Mouse (Mus musculus): Measurements from ENCODE around the gene Slc37a2.
"Not testable (repeated sequence)": the region's sequence is repeated elsewhere in the genome, so short reads cannot be mapped to it uniquely, and the experiment has no call there.

Gene Slc37a2

GRCm38 (mm10) chr9:37255149-37255888 is at the start of gene Slc37a2:
Gene Slc37a2, minus strand, starts transcription at chr9:37255738.
- DNase-seq: peak; percentile 61

- no peak for DNase-seq
These were observed 46.2 kb upstream of the Slc37a2 start for GRCm38 (mm10) chr9:37301720-37302119.

DNA sequence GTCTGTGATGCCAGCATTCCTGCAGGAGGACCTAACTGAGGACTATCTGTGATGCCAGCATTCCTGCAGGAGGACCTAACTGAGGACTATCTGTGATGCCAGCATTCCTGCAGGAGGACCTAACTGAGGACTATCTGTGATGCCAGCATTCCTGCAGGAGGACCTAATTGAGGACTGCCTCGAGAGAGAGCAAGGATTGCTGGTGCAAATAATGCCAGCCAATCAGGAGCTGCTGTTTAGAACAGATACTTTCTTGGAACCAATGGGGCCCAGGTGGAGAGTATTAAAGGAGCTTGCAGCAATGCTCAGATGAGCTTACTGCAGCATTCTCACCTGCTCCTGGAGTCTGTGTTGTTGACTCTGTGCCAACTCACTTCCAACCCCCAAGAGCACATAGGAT is 45.0 kb upstream of the Slc37a2 start:
- not testable (repeated sequence) for DNase-seq

DNA sequence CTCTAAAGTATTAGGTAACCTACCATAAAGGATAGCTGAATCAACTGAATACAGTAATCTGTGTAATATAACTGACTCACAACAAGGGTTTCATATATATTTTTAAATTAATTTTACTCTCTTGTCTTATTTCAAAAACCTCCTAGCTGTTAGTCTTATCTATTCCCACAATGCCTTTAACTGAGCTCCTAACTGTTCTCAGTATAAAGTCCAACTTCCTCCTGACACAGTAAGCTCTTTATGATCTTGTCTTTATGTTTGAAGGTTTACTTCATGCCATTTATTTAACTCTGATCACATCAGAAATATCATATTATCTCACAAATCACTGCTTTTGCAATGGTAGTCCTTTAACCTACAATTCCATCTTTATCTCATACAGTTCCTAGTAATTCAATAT is 40.0 kb upstream of the Slc37a2 start:
- no peak for DNase-seq

DNA sequence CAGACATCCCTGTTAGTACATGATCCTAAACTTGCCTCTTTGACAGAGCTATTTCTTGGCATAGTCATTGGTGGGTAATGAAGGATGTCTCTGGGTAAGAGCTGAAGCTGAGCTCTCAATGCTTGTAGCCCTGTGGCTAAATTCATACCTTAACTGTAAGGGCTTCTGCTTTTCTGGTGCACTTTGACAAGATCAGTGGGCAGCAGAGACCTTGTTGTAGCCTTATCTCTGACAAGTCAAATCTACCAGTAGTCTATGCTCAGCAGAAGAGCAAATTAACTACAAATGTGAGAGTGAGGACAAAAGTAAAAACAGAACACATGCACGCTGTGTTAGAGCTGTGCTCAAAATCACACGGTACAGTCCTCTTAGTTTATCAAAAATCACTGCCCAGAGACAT is 11.1 kb upstream of the Slc37a2 start:
- no peak for DNase-seq

- DNase-seq: peak; percentile 70
These were observed 319 bp upstream of the Slc37a2 start for GRCm38 (mm10) chr9:37255889-37256225.

DNA sequence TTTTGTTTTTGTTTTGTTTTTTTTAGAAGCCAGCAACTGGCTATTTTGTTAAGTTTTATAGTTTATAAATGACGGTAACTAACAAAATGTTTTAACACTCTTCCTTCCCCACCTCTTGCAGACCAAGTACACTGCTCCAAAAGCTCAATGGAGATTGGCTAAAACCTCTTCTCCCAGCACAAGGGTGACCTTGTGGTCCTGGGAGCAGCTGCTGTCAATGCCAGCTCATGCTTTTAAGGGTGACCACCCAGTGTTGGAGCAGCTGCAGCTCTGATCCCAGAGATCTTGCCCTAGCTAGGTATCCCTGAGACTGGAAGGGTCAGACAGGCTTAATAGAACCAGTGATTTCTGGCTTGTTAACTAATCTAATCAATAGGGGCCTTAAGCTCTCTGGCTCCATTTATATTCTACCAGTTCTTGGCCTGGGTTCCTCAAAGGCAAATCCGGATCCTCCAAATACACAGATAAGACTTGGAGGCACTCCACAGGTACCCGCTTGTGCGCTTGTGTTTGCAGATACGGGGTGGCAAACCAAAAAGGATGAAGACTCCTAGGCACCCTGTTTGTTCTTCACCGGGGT is 917 bp downstream of the Slc37a2 start:
- DNase-seq: no peak

- no peak for DNase-seq
These were observed 4.9 kb downstream of the Slc37a2 start for GRCm38 (mm10) chr9:37250631-37251030.

- no peak for DNase-seq
These were observed 5.6 kb downstream of the Slc37a2 start for GRCm38 (mm10) chr9:37249976-37250375.

DNA sequence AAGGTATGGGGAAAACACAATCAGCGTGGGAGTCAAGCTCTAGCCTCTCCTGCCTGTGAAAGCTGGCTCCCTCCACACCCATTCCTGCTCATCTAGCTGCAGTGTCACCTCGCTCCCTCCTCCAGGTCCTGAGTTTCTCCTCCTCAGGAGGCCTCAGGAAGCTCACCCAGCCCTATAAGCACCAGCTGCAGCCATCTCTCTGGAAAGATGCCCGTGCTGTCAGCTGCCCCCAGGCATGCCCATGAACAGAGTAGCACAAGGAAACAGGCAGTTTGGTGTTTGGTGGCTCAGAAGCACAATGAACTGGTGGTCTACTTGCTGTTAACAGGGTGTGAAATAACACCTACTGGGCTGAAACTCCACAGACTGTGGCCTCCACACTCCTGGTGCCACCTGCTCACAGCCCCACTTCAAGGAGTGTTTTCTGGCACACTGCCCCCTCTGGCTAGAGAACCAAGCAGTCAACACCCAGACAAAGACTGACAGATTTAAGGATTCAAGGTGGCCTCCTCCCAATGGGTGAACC is 7.1 kb downstream of the Slc37a2 start:
- no peak for DNase-seq

GRCm38 (mm10) chr9:37247429-37247828 is 8.1 kb downstream of the Slc37a2 start:
- DNase-seq: peak; percentile 34

DNA sequence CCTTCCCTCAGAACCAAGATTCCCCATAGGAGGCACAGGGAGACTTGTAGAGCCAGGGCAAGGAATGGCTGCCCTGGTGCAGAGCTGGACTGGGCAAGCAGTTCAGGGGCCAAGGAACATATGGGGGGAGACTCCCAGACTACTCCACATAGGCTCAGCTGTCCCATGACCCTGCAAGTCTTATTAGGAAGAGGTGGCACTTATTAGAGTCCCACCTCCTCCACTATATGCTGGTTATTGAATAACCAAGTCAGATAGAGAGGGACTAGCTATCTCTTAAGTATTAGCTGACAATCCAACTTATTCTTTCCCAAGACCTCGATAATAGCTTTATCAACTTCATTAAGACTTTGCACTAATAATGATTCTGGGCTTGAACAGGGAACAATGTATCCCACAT is 9.7 kb downstream of the Slc37a2 start:
- DNase-seq: no peak

GRCm38 (mm10) chr9:37245404-37245803 is 10.1 kb downstream of the Slc37a2 start:
- DNase-seq: no peak

DNA sequence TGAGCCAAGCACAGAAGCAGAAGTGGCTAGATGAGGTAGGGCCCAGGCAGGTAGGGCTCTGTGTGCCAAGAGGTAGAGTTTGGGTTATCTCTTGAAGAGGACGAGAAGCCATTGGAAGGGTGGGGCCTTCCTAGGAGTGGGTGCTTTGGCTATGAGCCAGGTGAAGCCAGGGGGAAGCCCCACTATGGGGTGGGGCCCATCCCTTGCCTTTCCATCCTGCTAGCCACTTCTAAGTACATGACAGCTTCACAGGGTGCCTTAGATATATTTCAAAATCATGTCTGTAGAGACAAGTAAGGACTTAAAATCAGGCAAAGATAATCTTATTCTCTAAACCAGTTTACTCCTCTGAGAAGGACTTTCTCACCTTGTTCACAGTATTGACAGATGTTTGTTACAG is 10.9 kb downstream of the Slc37a2 start:
- DNase-seq: no peak

- DNase-seq: no peak
These were observed 12.8 kb downstream of the Slc37a2 start for GRCm38 (mm10) chr9:37242764-37243163.

- no peak for DNase-seq
These were observed 19.4 kb downstream of the Slc37a2 start for GRCm38 (mm10) chr9:37235951-37236737.

- no peak for DNase-seq
These were observed 23.0 kb downstream of the Slc37a2 start for GRCm38 (mm10) chr9:37232201-37233195.

DNA sequence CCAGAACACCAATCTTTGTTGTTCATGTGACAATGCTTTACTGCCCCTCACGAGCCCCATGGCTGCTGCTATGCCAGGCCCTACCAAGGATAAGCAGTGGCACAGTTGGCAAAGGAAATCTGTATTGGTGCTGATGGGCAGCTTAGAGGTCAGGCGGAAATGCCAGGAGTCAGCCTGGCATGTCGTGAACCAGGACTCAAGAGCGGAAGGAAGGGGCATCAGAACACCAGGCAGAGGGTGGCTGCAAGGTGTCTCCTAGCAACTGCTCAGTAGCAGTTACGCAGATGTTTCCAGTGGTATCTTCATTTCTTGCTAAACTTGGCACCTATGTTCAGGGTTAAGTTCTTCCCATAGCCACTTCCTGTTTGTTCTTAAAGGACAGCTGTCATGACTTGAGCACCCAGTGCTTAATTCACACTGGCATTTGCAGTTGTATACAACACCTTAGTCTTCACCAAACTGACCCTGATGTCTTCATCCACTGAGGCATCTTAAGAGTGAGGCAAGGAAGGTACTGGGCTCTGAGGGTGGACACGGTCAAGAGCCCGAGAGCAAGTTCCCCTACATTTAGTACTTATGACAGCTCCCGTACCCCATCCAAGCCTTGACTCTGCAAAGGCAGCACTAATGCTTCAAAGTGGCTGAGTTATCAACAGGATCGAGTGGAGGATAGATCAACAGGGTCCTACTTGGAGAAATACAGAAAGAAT is 24.9 kb downstream of the Slc37a2 start:
- no peak for DNase-seq

- peak; percentile 68 for DNase-seq
These were observed 25.6 kb downstream of the Slc37a2 start for GRCm38 (mm10) chr9:37229880-37230325.

GRCm38 (mm10) chr9:37225581-37225980 is 30.0 kb downstream of the Slc37a2 start:
- no peak for DNase-seq

DNA sequence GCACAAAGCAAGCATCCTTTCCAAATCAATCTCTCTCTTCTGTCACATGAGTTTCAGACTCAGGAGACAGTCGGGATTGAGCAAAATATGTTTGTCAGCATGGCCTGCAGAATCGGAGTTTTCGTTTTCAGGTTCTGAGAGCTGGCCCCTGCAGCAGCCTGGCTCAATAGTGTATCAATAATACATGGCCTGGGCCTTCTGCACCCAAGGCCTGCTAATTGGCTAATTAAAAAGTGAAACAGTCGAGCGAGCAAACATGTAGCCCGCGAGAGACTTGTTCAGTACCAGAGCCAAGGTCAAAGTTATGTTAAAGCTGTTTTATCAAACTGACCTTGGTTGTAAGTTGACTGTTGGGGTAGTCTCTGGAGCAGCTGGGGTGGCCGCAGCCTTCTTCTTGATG is 34.8 kb downstream of the Slc37a2 start:
- no peak for DNase-seq

All from lung, postnatal 14 days (tissue).